Comparison of ENCODE assay signal across 22 mouse cellular contexts in genomic region chr17:7189975-7190374, GRCm38 (mm10). TPM values are rescaled to one million over a fixed set of nuclear protein-coding genes. Genes with fewer than 3 reads are reported as not detected.
DNase-seq lines count a peak whose midpoint lies in the region; ATAC-seq and TF ChIP-seq lines count a peak whose summit lies in the region.
"Had no signal": no experiment of that assay in that cellular context is flagged by ENCODE, and none has a peak within 500 bp of the region (broad histone marks: within the 10 kb centered on the region; RNA-seq: fewer than 3 reads in every experiment).

No protein-coding gene starts in this region.

- TF ChIP-seq CTCF in layer of hippocampus, adult 2 months (conservative IDR thresholded peaks at IDR 0.05) = no peak

- H3K27ac ChIP-seq in layer of hippocampus, adult 2 months = peak overlapping the region; percentile 80
- H3K27ac ChIP-seq: forebrain, embryonic 13.5 days; heart, embryonic 13.5 days; limb, embryonic 12.5 days; midbrain, embryonic 12.5 days; stomach, embryonic 15.5 days had no signal

- peak; percentile 39 for DNase-seq in cerebellum, adult 11-12 months
- DNase-seq in cerebellum, adult 11 months = no peak
- peak in 1 of 2 experiments; percentile 29 for DNase-seq in layer of hippocampus, adult 2 months (ENCODE audit: low spot score in 2 of 2)
- no peak for DNase-seq in layer of hippocampus, adult 8-10 months (ENCODE audit: low spot score in 2 of 2)
- DNase-seq in brain, adult 2 months (ENCODE audit: low read depth, low spot score) = peak; percentile 87
- DNase-seq in cerebellum, postnatal 36 days = peak; percentile 18 to 28
- no peak for DNase-seq in thymus, postnatal 10 days (ENCODE audit: low spot score in 2 of 2)
- DNase-seq: adrenal gland, postnatal 10 days; gastrocnemius, postnatal 14 days; heart, adult 11 months; heart, postnatal 14 days; kidney, postnatal 25 days; liver, postnatal 0 days; lung, postnatal 10 days; thymus, adult 18-20 months had no signal

- no peak for ATAC-seq in megakaryocyte-erythroid progenitor cell, adult 5-6 weeks (replicated peaks; ENCODE audit: low FRiP score, low TSS enrichment, poor library complexity, severe bottlenecking)
- ATAC-seq: forebrain, embryonic 13.5 days; intestine, postnatal 0 days; liver, postnatal 0 days had no signal

- H3K4me3 ChIP-seq in layer of hippocampus, adult 2 months = peak overlapping the region; percentile 30
- H3K4me3 ChIP-seq: forebrain, embryonic 13.5 days; heart, embryonic 13.5 days; limb, embryonic 12.5 days; midbrain, embryonic 12.5 days; stomach, embryonic 15.5 days had no signal

RNA-seq across cellular contexts. Expression of gene Rps6ka2, which starts 20.1 kb away (rescaled TPM):
- total RNA-seq in layer of hippocampus, adult 2 months (2021) = 10 to 100 TPM; 34.4 to 34.6 TPM
- 10 to 100 TPM; 32.1 to 43.0 (median 37.4) TPM for total RNA-seq in layer of hippocampus, adult 8-10 months (2022)
- 1.9 and 2.6 TPM in 2 replicates for total RNA-seq in megakaryocyte-erythroid progenitor cell, adult 5-6 weeks (2014; fragmentation: Nextera tagmentation)
- total RNA-seq in megakaryocyte-erythroid progenitor cell, adult 5-6 weeks (2017) = 1.8 and 1.9 TPM in 2 replicates

Comparison
In these comparisons a context has a peak if more than half of its experiments do, and no peak if none do; other contexts are left out.
1. DNase-seq: peak in cerebellum, adult 11-12 months (single experiment), brain, adult 2 months (single experiment) and cerebellum, postnatal 36 days (2 of 2); none in cerebellum, adult 11 months (single experiment), layer of hippocampus, adult 8-10 months (0 of 2) and thymus, postnatal 10 days (0 of 2).
2. RNA of gene Rps6ka2, which starts 20.1 kb away (total RNA-seq): 32.1 to 43.0 TPM in layer of hippocampus, adult 8-10 months and 34.4 to 34.6 TPM in layer of hippocampus, adult 2 months; 1.8 to 2.6 TPM in megakaryocyte-erythroid progenitor cell, adult 5-6 weeks; every median in the first group is over 4 times any median in the second.